Mouse (Mus musculus): Measurements from ENCODE around the gene Spns1.

GRCm38 (mm10) chr7:126363038-126363437 lies 14.2 kb downstream of the Spns1 start:
- TF ChIP-seq CTCF (IDR thresholded peaks at IDR 0.05; ENCODE audit: borderline replicate concordance, insufficient read depth, low read length) (no peak), POLR2A (IDR thresholded peaks at IDR 0.05; ENCODE audit: low read depth, low read length) (no peak)
